Mouse (Mus musculus): ENCODE data around the gene Rims4.

GRCm38 (mm10) chr2:163897026-163897425 lies 21.5 kb downstream of the Rims4 start:
- TF ChIP-seq CTCF (IDR thresholded peaks at IDR 0.05; ENCODE audit: low read depth, low read length) = no peak
- TF ChIP-seq TAL1 (conservative IDR thresholded peaks at IDR 0.05; ENCODE audit: low read depth, low read length) = no peak
- no peak for TF ChIP-seq GATA1 (IDR thresholded peaks at IDR 0.05; ENCODE audit: borderline replicate concordance, low read length)
- no peak for TF ChIP-seq POLR2AphosphoS5 (IDR thresholded peaks at IDR 0.05; ENCODE audit: insufficient replicate concordance, low read depth, low read length)

All from G1E (cell line).